Mouse (Mus musculus): ENCODE data around the gene Gclc. TPM values are rescaled to one million over a fixed set of nuclear protein-coding genes. Genes with fewer than 3 reads are reported as not detected.

The Gclc gene
- polyA plus RNA-seq, 1 experiment from 2014 or later = 15.2 TPM

DNA sequence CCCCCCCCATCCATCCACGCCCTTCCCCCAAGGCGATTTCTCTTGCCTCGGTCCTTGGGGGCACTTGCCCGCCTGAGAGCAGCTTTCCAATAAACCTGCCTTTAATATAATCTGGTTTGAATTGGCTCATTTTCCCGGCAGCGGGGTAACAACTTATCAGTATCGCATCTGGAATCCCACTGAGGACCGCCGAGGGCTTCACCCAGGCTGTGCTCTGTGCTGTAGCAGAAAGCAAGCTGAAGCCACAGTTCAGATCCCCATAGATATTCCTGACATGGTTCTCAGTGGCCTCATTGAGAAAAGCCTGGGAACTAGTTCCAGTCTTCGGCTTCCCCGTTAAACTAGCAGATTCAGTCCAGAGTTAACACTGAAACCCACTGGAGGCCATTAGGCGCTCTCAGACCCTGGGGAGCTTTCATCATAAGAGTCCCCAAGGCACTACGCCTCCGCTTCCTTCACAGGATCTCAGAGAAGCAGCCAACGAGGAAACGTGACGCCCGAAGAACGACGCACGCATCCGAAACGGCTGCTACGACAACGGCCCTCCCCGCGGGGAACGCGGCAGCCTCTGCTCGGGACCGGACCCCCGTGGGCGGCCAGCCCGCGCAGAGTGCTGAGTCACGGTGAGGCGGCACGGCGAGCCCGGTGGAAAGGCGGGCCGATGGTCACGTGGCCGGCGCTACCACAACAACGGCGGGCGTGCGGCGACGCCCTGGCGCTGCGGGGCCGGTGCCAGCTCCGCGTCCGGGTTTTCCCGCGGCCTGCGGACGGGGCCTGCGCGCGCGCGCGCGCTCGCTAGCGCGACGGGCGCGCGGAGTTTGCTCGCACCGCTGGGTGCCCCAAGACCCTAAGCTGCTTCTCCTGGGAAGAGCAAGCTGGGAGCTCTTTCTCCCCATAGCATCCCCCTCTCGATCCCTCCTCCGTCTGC, 3.9 kb upstream of the Gclc start:
- WGBS = under 1% methylated on average over 73 of the region's 79 CpGs
- H3K36me3 ChIP-seq = no peaks in the 10 kb centered on the region

DNA sequence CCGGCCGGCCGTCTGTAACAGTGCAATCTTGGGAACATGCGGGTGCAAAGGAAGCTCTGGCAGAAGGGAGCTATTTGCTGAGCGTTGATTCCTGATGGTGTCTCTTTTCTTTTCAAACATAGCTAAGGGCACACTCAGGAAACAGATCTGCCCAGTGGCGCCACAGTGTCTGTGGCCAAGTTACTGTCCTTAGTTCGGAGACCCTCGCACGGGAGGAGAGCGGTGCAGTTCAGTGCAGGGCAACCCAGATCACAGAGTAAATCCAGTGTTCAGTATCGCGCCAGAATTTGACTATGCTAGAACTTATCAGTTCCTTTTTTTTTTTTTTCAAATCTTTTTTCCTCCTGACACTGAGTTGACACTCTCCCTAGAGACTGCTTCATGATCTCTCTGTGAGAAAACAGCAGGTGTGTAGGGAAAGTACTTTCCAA, 3.2 kb upstream of the Gclc start:
- Histone ChIP-seq H3K9me3 (replicated peaks) (no peaks in the 10 kb centered on the region), H3K27ac (replicated peaks) (peak overlapping the region; percentile 92), H3K4me1 (peaks cover 18% of the 10 kb centered on the region), H3K9ac (replicated peaks) (peak overlapping the region; percentile 72), H3K4me2 (peak overlapping the region; percentile 63), H3K36me3 (no peaks in the 10 kb centered on the region), H3K27me3 (replicated peaks) (no peaks in the 10 kb centered on the region), H3K4me3 (replicated peaks) (peak overlapping the region; percentile 67)
- WGBS = under 1% methylated on average over 12 of the region's 12 CpGs
- ATAC-seq (ENCODE audit: low FRiP score) = peak; percentile 29

More for the DNA sequence above, 3.9 kb upstream of the Gclc start:
- Histone ChIP-seq H3K27me3 (replicated peaks) (no peaks in the 10 kb centered on the region), H3K9ac (replicated peaks) (peak overlapping the region; percentile 72), H3K27ac (replicated peaks) (peak overlapping the region; percentile 92), H3K4me1 (peaks cover 11% of the 10 kb centered on the region), H3K4me2 (peak overlapping the region; percentile 63), H3K9me3 (replicated peaks) (no peaks in the 10 kb centered on the region), H3K4me3 (replicated peaks) (peak overlapping the region; percentile 67)
- ATAC-seq (ENCODE audit: low FRiP score) = peak; percentile 92

DNA sequence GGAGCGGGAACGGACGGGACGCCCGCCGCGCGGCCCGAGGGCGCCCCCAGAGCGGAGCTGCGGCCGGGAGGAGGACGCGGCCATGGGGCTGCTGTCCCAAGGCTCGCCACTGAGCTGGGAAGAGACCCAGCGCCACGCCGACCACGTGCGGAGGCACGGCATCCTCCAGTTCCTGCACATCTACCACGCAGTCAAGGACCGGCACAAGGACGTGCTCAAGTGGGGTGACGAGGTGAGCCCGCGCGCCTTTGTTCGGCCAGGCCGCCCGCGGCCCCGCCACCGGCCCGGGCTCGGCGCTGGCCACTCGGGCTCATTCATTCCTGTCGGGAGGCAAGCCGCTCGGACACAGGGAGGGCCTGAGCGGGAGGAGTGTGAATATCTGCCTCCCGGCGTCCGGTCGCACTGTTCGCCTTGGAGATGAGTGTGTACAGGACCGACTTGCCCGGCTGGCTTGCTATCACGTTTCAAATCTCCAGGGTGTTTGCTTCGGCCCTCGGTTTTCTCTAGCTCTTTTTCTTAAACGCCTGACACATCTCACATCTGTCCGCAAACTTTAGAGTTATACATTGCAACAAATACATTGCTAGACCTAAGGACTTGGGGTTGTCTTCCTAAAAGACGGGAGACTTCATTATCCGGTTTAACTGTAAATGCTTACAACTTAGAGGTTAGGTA, 530 bp downstream of the Gclc start:
- under 1% methylated on average over 52 of the region's 57 CpGs for WGBS
- no peaks in the 10 kb centered on the region for H3K9me3 ChIP-seq (replicated peaks)
- no peaks in the 10 kb centered on the region for H3K36me3 ChIP-seq
- peak; percentile 71 for ATAC-seq (ENCODE audit: low FRiP score)
- peak overlapping the region; percentile 74 for H3K4me2 ChIP-seq
- peak overlapping the region; percentile 74 for H3K9ac ChIP-seq (replicated peaks)
- peaks cover 22% of the 10 kb centered on the region for H3K4me1 ChIP-seq
- peak overlapping the region; percentile 83 for H3K27ac ChIP-seq (replicated peaks)
- no peaks in the 10 kb centered on the region for H3K27me3 ChIP-seq (replicated peaks)
- peak overlapping the region; percentile 75 for H3K4me3 ChIP-seq (replicated peaks)

DNA sequence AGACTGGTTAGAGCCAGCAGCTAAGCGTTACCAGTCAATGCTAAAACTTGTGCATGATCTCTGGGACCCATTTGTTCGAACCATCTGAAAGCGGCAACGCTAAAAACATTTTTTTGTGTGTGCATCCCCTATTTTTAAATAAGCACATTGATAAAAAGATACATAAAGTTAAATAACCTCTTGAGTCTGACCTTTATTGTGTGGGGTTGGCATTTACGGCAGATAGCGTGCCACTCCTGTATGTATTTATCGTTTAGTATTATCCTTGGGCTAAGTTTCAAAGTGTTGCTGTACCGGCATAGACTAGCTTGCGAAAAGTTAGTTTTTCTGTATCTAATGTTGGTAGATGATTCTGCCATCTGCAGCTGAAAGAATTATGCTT, 1.1 kb downstream of the Gclc start:
- WGBS = 16% methylated on average over 9 of the region's 9 CpGs
- Histone ChIP-seq H3K4me2 (peak overlapping the region; percentile 74), H3K4me3 (replicated peaks) (peak overlapping the region; percentile 75), H3K4me1 (peaks cover 20% of the 10 kb centered on the region), H3K9me3 (replicated peaks) (no peaks in the 10 kb centered on the region), H3K27ac (replicated peaks) (peak overlapping the region; percentile 83), H3K27me3 (replicated peaks) (no peaks in the 10 kb centered on the region), H3K9ac (replicated peaks) (peak overlapping the region; percentile 74), H3K36me3 (no peaks in the 10 kb centered on the region)
- ATAC-seq (ENCODE audit: low FRiP score) = no peak

DNA sequence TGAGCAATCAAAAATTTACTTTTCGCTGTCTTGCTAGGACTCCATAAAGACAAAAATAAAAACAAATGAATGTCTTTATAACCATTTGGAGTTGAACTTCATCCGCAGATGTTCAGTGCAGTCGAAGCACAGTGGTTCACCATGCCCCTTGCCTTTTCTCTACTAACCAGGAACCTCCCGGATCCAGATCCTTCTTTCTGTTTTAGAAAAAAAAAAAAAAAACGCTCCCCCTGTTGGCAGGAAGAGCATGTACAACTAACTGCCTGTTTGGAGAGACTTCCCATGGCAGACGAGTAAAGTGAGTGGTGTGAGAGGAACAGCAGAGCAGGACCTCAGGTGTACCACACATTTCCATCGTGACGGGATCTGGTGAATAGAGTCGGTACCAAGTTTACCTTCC, 1.7 kb downstream of the Gclc start:
- no peaks in the 10 kb centered on the region for H3K36me3 ChIP-seq
- no peak overlapping the region for H3K9ac ChIP-seq (replicated peaks)
- no peaks in the 10 kb centered on the region for H3K27me3 ChIP-seq (replicated peaks)
- H3K9me3 ChIP-seq (replicated peaks) = no peaks in the 10 kb centered on the region
- 31% methylated on average over 9 of the region's 9 CpGs for WGBS
- no peak overlapping the region for H3K27ac ChIP-seq (replicated peaks)
- peak overlapping the region; percentile 75 for H3K4me3 ChIP-seq (replicated peaks)
- no peak for ATAC-seq (ENCODE audit: low FRiP score)
- peak overlapping the region; percentile 74 for H3K4me2 ChIP-seq
- H3K4me1 ChIP-seq = peaks cover 18% of the 10 kb centered on the region

DNA sequence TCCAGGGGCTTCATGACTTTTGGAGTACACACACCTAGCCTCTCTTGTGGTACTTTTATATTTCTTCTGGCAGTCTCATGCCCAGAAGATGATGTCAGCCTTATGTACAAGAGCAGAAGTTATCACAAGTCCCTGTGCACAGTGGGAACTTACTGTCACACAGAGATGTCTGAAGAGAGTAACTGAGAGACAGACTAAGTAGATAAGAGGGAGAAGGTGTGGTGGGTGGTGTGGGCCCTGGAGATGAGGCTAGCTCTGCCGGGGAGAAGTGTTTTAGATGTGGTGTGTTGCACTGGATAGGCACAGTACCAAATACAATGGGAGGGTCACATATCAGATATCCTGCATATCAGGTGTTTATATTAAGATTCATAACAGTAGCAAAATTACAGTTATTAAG, 3.0 kb downstream of the Gclc start:
- H3K27me3 ChIP-seq (replicated peaks) = no peaks in the 10 kb centered on the region
- no peak overlapping the region for H3K9ac ChIP-seq (replicated peaks)

DNA sequence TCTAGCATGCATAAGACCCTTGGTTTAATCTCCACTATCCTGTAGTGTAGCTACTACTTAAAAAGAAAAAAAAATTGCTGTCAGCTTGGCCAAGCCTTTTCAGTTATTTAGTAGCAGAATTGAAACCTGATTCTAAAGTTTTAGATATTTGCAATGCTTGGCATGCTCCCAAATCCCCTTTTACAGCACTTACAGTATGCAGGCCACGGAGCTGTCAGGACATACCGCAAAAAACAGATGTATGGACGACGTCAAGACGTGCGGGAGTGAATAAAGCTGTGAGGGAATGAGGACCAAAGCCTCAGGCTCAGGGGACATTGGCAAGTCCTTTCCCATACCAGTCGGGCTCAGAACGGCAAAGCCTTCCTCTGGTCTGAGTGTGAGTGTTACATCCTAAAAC, 4.1 kb downstream of the Gclc start:
- H3K27me3 ChIP-seq (replicated peaks) = no peaks in the 10 kb centered on the region
- 0 out of 2 replicates have a peak, but pooled peaks cover 3% of the 10 kb centered on the region for H3K36me3 ChIP-seq
- no peak for ATAC-seq (ENCODE audit: low FRiP score)
- 66% methylated on average over 8 of the region's 8 CpGs for WGBS
- H3K4me2 ChIP-seq = no peak overlapping the region
- H3K9me3 ChIP-seq (replicated peaks) = no peaks in the 10 kb centered on the region
- H3K9ac ChIP-seq (replicated peaks) = no peak overlapping the region
- no peak overlapping the region for H3K4me3 ChIP-seq (replicated peaks)
- no peak overlapping the region for H3K27ac ChIP-seq (replicated peaks)
- peaks cover 14% of the 10 kb centered on the region for H3K4me1 ChIP-seq

More for the DNA sequence above, 3.0 kb downstream of the Gclc start:
- Histone ChIP-seq H3K27ac (replicated peaks) (no peak overlapping the region), H3K9me3 (replicated peaks) (no peaks in the 10 kb centered on the region), H3K4me1 (peaks cover 14% of the 10 kb centered on the region), H3K4me2 (no peak overlapping the region), H3K36me3 (no peaks in the 10 kb centered on the region), H3K4me3 (replicated peaks) (no peak overlapping the region)
- WGBS = 87% methylated on average over 1 of the region's 1 CpGs
- ATAC-seq (ENCODE audit: low FRiP score) = no peak

DNA sequence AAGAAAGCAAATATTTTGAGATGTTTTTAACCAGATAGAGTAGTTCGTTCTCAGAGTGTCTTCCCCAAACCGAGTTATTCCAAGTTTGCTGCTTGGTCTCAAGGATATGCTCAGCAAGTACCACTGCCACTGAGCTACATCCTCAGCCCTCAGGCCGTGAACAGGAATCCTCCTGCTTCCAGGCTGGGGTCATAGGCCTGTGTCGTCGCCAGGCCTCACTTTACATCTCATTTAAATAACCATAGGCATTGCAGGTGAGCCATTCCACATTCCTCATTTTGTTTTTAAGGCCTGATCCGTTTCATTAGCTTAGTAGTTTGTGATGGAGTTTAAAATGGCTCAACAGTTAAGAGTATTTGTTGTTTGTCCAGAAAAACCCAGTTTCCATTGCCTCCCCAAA, 4.8 kb downstream of the Gclc start:
- peaks cover 8% of the 10 kb centered on the region; the same call in 1 of the 2 replicates for H3K36me3 ChIP-seq
- H3K9me3 ChIP-seq (replicated peaks) = no peaks in the 10 kb centered on the region
- H3K4me2 ChIP-seq = no peak overlapping the region
- no peak overlapping the region for H3K4me3 ChIP-seq (replicated peaks)
- no peak for ATAC-seq (ENCODE audit: low FRiP score)
- H3K27me3 ChIP-seq (replicated peaks) = no peaks in the 10 kb centered on the region
- no peak overlapping the region for H3K9ac ChIP-seq (replicated peaks)
- H3K4me1 ChIP-seq = peaks cover 14% of the 10 kb centered on the region
- H3K27ac ChIP-seq (replicated peaks) = no peak overlapping the region
- whole genome bisulfite sequencing = 52% methylated on average over 6 of the region's 6 CpGs

DNA sequence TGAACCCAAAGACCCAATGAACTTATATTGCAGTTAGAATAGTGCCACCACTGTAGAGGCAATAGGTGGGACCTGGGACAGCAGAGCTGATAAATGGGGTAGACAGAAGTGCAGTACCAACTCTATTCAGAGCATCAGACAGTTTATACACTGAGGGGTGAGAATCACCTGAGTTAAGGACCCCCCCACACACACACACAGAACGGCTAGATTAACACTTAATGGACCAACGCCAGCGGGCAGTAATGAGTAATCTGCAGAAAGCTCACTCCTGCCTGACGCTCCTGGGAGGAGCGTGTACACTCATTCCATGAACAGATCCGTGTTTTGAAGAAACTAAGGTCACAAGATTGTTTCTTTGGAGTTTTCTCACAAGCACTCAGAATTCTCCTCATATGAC, 5.4 kb downstream of the Gclc start:
- Histone ChIP-seq H3K27me3 (replicated peaks) (no peaks in the 10 kb centered on the region), H3K9me3 (replicated peaks) (no peaks in the 10 kb centered on the region), H3K36me3 (peaks cover 12% of the 10 kb centered on the region; the same call in 1 of the 2 replicates), H3K4me3 (replicated peaks) (no peak overlapping the region), H3K4me2 (no peak overlapping the region), H3K27ac (replicated peaks) (no peak overlapping the region), H3K9ac (replicated peaks) (no peak overlapping the region), H3K4me1 (peaks cover 14% of the 10 kb centered on the region)
- no peak for ATAC-seq (ENCODE audit: low FRiP score)
- 77% methylated on average over 6 of the region's 6 CpGs for WGBS

DNA sequence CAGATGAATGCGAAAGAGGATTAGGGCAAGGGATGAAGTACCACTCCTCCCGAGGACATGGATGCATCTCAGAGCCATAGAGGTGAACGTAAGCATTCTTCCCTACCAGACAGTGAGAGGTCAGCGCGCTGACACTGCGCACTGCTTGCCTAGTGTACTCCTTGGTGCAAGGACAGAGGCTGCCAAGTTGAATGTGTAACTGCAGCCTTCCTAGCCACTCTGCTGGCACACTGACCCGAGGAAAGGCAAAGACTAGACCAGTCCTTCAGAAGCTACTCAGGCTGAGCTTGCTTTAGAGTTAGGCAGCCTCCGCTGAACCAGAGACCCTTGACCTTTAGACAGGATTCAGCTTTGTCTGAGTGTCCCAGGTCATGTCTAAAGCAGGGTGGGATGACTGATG, 11.9 kb downstream of the Gclc start:
- Histone ChIP-seq H3K36me3 (peaks cover 12% of the 10 kb centered on the region; the same call in 1 of the 2 replicates), H3K27ac (replicated peaks) (no peak overlapping the region), H3K4me3 (replicated peaks) (no peak overlapping the region), H3K4me1 (peaks cover 4% of the 10 kb centered on the region), H3K27me3 (replicated peaks) (no peaks in the 10 kb centered on the region), H3K4me2 (no peak overlapping the region), H3K9ac (replicated peaks) (no peak overlapping the region), H3K9me3 (replicated peaks) (no peaks in the 10 kb centered on the region)
- 93% methylated on average over 8 of the region's 8 CpGs for WGBS
- ATAC-seq (ENCODE audit: low FRiP score) = no peak

DNA sequence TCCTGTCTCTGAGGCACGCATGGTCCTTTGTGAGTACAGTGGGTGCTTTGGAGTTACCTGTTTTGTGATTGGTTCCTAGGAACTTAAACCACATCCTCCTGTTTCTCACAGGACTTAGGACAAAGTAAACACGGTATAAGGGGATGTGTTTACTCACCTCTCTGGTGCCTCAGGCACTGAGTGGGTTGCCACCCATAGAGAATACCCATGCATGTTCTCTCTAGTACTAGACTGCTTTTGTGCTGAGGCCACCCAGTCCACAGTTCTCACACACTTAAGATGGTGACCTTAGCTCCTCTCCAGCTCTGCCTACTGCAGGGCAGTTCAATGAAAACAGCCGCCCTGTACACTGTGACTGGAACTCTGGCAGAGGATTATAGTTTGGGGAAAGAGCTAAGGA, 12.4 kb downstream of the Gclc start:
- 82% methylated on average over 3 of the region's 3 CpGs for WGBS
- H3K4me2 ChIP-seq = no peak overlapping the region

More for the DNA sequence above, 12.4 kb downstream of the Gclc start:
- H3K9ac ChIP-seq (replicated peaks) = no peak overlapping the region
- H3K27ac ChIP-seq (replicated peaks) = no peak overlapping the region
- H3K4me1 ChIP-seq = peaks cover 10% of the 10 kb centered on the region
- H3K27me3 ChIP-seq (replicated peaks) = no peaks in the 10 kb centered on the region
- peaks cover 12% of the 10 kb centered on the region; the same call in 1 of the 2 replicates for H3K36me3 ChIP-seq
- H3K4me3 ChIP-seq (replicated peaks) = no peak overlapping the region
- H3K9me3 ChIP-seq (replicated peaks) = no peaks in the 10 kb centered on the region
- no peak for ATAC-seq (ENCODE audit: low FRiP score)

Data from neural tube, embryonic 15.5 days (tissue).